Mouse (Mus musculus) hindbrain, embryonic 11.5 days (tissue): ENCODE measurements around the gene Arsg. TPM values are rescaled to one million over a fixed set of nuclear protein-coding genes. Genes with fewer than 3 reads are reported as not detected.

ENCODE experiments used
- ATAC-seq: fragments of 200-750 bp; cut with Nextera tagmentation; 2 replicates; pipeline ENCODE4 v1.8.0; 2017; ENCODE audit warnings: mild to moderate bottlenecking, moderate TSS enrichment, moderate library complexity; ENCODE audit not compliant: low FRiP score
- DNase-seq: peaks from one replicate; pipeline ENCODE4 v3.0.0-alpha.2; 2015; ENCODE audit warnings: low spot score
- H3K27ac ChIP-seq: fragments of 300-500 bp; sonication (generic); 2 replicates; pipeline ENCODE4 v1.5.1; 2014; ENCODE audit warnings: mild to moderate bottlenecking, low read depth, low read length
- H3K27me3 ChIP-seq: fragments of 300-500 bp; sonication (generic); 2 replicates; pipeline ENCODE4 v1.6.1; 2014; ENCODE audit warnings: mild to moderate bottlenecking, low read length, moderate library complexity, mixed read lengths; ENCODE audit not compliant: control insufficient read depth, insufficient read depth
- H3K36me3 ChIP-seq: fragments of 300-500 bp; sonication (generic); 2 replicates; pipeline ENCODE4 v1.6.1; 2014; ENCODE audit warnings: mild to moderate bottlenecking, low read length, moderate library complexity, mixed read lengths; ENCODE audit not compliant: control insufficient read depth, insufficient read depth
- H3K4me1 ChIP-seq: fragments of 300-500 bp; sonication (generic); replicated peaks from 2 replicates; pipeline ENCODE4 v1.6.1; 2014; ENCODE audit warnings: low read length, mixed read lengths; ENCODE audit not compliant: control insufficient read depth, insufficient read depth
- H3K4me2 ChIP-seq: fragments of 300-500 bp; sonication (generic); replicated peaks from 2 replicates; pipeline ENCODE4 v1.6.1; 2014; ENCODE audit warnings: mild to moderate bottlenecking, low read depth, low read length
- H3K4me3 ChIP-seq: fragments of 300-500 bp; sonication (generic); 2 replicates; pipeline ENCODE4 v1.5.1; 2014; ENCODE audit warnings: low read depth, low read length
- H3K9ac ChIP-seq: fragments of 300-500 bp; sonication (generic); 2 replicates; pipeline ENCODE4 v1.6.1; 2014; ENCODE audit warnings: low read depth, low read length
- H3K9me3 ChIP-seq: fragments of 300-500 bp; sonication (generic); 2 replicates; pipeline ENCODE4 v1.6.1; 2016; ENCODE audit warnings: low read length; ENCODE audit not compliant: control insufficient read depth
- WGBS: fragments of 180-500 bp; shearing (Covaris S2); extraction: QIAGEN DNeasy Blood & Tissue Kit; methylation state at CpG from one replicate; pipeline ENCODE4 v1.1.7; 2014; 5-methylcytosine and 5-hydroxymethylcytosine counted together
- polyA plus RNA-seq: library from polyadenylated mRNA; unstranded; fragments of >200 nt; fragmentation: Nextera tagmentation; extraction: Ambion mirVana; gene quantifications from 2 replicates; pipeline ENCODE4 v1.2.1, GENCODE M21; 2014

Arsg gene
- polyA plus RNA-seq = 3.1 and 4.2 TPM in 2 replicates

DNA sequence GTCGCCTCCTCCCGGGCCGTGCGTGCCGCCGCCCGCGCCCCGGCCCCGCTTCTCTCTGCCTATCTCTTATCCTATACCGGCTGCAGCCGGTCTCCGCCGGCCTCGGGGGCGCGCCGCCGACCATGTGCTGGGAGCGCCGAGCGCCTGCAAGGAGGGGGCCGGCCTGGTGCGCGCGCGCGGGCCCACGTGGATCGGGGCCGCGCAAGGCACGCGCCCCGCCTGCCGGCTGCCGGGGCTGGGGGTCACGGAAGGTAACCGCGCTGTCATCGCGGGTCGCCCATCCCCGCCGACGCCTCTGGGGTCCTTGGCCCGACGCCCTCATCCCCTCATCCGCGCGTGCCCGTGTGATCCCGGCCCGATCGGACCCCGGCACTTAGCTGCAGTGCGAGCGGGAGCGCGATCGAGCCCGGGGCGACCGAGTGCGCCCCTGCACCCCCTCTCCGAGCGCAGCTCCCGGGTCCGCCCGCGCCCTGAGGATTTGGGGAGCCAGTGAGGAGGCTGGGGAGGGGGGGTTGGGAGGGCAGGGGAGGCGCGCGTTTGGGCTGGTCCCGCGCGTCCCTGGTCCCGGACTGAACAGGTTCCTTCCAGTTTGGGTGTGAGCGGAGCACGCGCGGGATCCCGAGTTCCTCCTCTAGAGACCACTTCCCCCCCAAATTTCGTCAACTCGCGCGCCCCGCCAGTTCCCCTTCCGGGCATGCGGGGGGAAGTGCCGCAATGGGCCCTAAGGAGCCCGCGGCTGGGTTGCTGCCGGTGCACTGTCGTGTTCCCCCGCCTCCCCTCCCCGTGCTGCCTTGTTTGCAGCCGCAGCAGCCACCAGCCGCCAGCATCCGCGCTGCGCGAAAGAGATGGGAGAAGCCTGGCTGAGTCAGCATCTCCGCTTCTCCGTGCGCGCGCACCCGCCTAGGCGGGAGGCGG lies at the start of gene Arsg, which contains the start of gene Slc16a6:
Arsg (plus strand) TSS at position 204 of the 915 bp plus-strand sequence.
Slc16a6 (minus strand) TSS at position 428 of the 915 bp plus-strand sequence.
- DNase-seq (peak; percentile 93), ATAC-seq (peak; percentile 80)
- WGBS = under 1% methylated on average over 90 of the region's 111 CpGs
- H3K9ac ChIP-seq = peak within 1 kb of the TSS; percentile 73
- peaks cover 4% of the 10 kb centered on the region; the same call in 1 of the 2 replicates for H3K4me1 ChIP-seq
- peak within 1 kb of the TSS; percentile 83 for H3K4me2 ChIP-seq
- peak within 1 kb of the TSS; percentile 89 for H3K27ac ChIP-seq
- no peaks in the 10 kb centered on the region for H3K9me3 ChIP-seq
- no peaks in the 10 kb centered on the region for H3K36me3 ChIP-seq
- H3K4me3 ChIP-seq = peak within 1 kb of the TSS; percentile 82
- H3K27me3 ChIP-seq = no peaks in the 10 kb centered on the region

DNA sequence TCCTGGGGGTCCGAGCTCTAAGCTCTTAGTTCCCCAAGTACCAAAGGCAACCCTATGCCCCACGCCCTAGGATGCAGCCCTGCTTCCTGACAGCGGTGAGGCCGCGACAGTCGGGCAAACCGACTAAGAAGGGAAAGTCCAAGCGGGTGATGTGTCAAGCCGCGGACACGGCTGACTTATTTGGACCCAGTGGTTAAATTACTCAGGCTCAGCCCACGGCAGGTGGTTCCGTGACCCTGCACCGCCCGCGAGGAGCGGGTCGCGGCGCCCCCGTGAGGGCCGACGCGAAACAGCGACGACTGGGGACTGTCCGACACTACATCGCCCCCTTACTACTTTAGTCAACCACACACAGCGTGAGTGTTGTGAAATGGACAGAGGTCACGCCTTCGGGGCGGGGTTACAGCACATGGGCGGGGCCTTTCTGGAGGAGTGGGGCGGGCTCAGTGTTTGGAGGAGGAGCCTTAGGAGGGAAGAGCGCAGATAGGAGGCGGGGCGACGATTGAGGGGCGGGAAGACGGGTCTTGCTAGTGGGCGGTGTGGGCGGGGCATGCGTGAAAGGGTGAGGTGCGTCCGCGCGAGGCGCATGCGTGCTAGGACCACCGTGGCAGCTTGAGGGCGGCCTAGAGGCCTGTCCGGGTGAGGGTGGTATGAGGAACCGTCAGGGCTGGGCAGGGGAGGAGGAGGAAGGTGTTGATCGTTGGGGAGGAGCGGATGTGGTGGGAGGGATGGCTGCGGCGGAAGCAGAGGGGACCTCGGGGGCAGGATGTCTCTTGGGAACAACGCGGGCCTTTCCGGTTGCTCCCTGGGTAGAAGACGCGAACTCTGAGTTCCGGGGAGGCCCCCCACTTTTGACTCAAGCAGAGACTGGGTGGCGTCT lies 47.5 kb upstream of the Arsg start, which contains the start of gene Amz2:
Amz2 (plus strand) TSS at position 555 of the 880 bp plus-strand sequence.
- 1% methylated on average over 52 of the region's 65 CpGs for WGBS
- Histone ChIP-seq H3K4me3 (peak within 1 kb of the TSS; percentile 56), H3K4me1 (peaks cover 2% of the 10 kb centered on the region; the same call in 1 of the 2 replicates), H3K9ac (peak within 1 kb of the TSS; percentile 74), H3K9me3 (no peaks in the 10 kb centered on the region), H3K36me3 (no peaks in the 10 kb centered on the region), H3K27ac (peak within 1 kb of the TSS; percentile 82), H3K4me2 (peak within 1 kb of the TSS; percentile 52), H3K27me3 (no peaks in the 10 kb centered on the region)
- DNase-seq = peak; percentile 100
- ATAC-seq = peak; percentile 98

DNA sequence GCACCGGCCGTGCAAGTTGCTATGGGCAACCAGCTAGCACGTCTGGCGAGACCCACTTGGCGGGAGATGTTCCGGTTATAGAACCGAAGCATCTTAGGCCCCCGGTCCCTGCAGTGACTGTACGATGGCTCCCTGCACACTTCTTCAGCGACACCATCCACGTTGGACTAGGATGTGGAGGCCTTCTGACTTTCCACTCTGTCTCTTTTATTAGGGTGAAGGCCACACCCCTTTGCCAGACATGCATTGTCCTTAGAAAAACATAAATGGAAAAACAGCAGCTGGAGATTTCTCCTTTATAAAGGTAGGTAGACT lies 46.9 kb upstream of the Arsg start:
- Histone ChIP-seq H3K36me3 (no peaks in the 10 kb centered on the region), H3K27me3 (no peaks in the 10 kb centered on the region), H3K4me1 (peaks cover 2% of the 10 kb centered on the region; the same call in 1 of the 2 replicates), H3K4me3 (peak overlapping the region; percentile 56), H3K9ac (peak overlapping the region; percentile 74), H3K9me3 (no peaks in the 10 kb centered on the region), H3K4me2 (peak overlapping the region; percentile 52), H3K27ac (peak overlapping the region; percentile 82)
- no peak for DNase-seq
- no peak for ATAC-seq
- WGBS = under 1% methylated on average over 11 of the region's 11 CpGs

DNA sequence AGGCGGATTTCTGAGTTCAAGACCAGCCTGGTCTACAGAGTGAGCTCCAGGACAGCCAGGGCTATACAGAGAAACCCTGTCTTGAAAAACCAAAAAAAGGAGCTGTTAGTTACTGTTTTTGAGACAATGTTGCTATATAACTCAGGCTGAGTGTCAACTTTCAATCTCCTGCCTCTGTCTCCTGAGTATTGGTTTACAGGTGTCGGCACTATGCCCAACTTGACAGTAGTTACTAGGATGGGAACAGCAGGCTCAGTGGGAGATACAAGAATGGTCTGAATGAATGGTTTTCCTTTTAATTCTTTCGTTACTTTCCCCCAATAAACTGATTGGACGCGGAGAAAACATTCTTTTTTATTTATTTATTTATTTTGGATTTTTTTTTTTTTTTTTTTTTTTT lies 45.8 kb upstream of the Arsg start:
- H3K4me1 ChIP-seq = peaks cover 2% of the 10 kb centered on the region; the same call in 1 of the 2 replicates
- 99% methylated on average over 5 of the region's 5 CpGs for WGBS
- ATAC-seq (no peak), DNase-seq (no peak)
- H3K9me3 ChIP-seq = no peaks in the 10 kb centered on the region
- no peak overlapping the region for H3K4me3 ChIP-seq
- no peaks in the 10 kb centered on the region for H3K36me3 ChIP-seq
- no peak overlapping the region for H3K4me2 ChIP-seq
- H3K9ac ChIP-seq = no peak overlapping the region
- H3K27ac ChIP-seq = no peak overlapping the region
- H3K27me3 ChIP-seq = no peaks in the 10 kb centered on the region

- 95% methylated on average over 16 of the region's 16 CpGs for WGBS
Observed at GRCm38 (mm10) chr11:109434233-109434798, 38.9 kb upstream of the Arsg start.

GRCm38 (mm10) chr11:109436889-109437288 lies 36.3 kb upstream of the Arsg start:
- H3K9me3 ChIP-seq = no peaks in the 10 kb centered on the region
- no peak overlapping the region for H3K9ac ChIP-seq
- DNase-seq = no peak
- H3K4me3 ChIP-seq = no peak overlapping the region
- H3K4me2 ChIP-seq = no peak overlapping the region
- peaks cover 2% of the 10 kb centered on the region; the same call in 1 of the 2 replicates for H3K27me3 ChIP-seq
- 0 out of 2 replicates have a peak, but pooled peaks cover 2% of the 10 kb centered on the region for H3K4me1 ChIP-seq
- 72% methylated on average over 8 of the region's 8 CpGs for whole genome bisulfite sequencing
- H3K36me3 ChIP-seq = peaks cover 4% of the 10 kb centered on the region; the same call in 1 of the 2 replicates
- ATAC-seq = no peak
- no peak overlapping the region for H3K27ac ChIP-seq

More at GRCm38 (mm10) chr11:109434233-109434798, 38.9 kb upstream of the Arsg start:
- Histone ChIP-seq H3K4me2 (no peak overlapping the region), H3K27ac (no peak overlapping the region), H3K27me3 (no peaks in the 10 kb centered on the region), H3K36me3 (peaks cover 4% of the 10 kb centered on the region; the same call in 1 of the 2 replicates), H3K9ac (no peak overlapping the region), H3K4me3 (no peak overlapping the region), H3K4me1 (no peaks in the 10 kb centered on the region), H3K9me3 (no peaks in the 10 kb centered on the region)
- no peak for ATAC-seq
- no peak for DNase-seq

DNA sequence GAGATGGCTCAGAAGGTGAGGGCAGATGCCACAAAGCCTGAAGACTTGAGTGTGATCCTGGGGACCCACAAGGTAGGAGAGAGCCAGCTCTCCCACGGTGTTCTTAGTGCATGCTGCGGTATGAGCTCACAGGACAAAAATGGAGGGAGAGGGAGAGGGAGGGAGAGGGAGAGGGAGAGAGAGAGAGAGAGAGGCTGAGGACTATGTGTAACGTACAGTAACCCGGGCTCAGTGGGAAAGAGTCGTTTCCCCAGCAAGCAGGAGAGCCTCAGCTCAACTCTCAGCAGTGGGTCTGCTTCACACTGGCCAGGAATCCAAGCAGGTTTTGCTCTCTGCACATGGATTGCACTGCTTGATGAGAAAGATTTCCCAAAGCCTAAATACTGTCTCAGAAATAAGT lies 34.0 kb upstream of the Arsg start:
- no peak overlapping the region for H3K4me3 ChIP-seq
- peaks cover 2% of the 10 kb centered on the region; the same call in 1 of the 2 replicates for H3K27me3 ChIP-seq
- no peaks in the 10 kb centered on the region for H3K9me3 ChIP-seq
- H3K27ac ChIP-seq = no peak overlapping the region
- ATAC-seq = no peak
- WGBS = 22% methylated on average over 5 of the region's 5 CpGs
- no peak overlapping the region for H3K9ac ChIP-seq
- peaks cover 2% of the 10 kb centered on the region; the same call in 1 of the 2 replicates for H3K36me3 ChIP-seq
- H3K4me2 ChIP-seq = 0 out of 2 replicates have a peak overlapping the region, but pooled peaks have one; percentile 68
- DNase-seq = peak; percentile 14
- 0 out of 2 replicates have a peak, but pooled peaks cover 2% of the 10 kb centered on the region for H3K4me1 ChIP-seq
